Mouse (Mus musculus): ENCODE data around the gene Gm26566.

DNA sequence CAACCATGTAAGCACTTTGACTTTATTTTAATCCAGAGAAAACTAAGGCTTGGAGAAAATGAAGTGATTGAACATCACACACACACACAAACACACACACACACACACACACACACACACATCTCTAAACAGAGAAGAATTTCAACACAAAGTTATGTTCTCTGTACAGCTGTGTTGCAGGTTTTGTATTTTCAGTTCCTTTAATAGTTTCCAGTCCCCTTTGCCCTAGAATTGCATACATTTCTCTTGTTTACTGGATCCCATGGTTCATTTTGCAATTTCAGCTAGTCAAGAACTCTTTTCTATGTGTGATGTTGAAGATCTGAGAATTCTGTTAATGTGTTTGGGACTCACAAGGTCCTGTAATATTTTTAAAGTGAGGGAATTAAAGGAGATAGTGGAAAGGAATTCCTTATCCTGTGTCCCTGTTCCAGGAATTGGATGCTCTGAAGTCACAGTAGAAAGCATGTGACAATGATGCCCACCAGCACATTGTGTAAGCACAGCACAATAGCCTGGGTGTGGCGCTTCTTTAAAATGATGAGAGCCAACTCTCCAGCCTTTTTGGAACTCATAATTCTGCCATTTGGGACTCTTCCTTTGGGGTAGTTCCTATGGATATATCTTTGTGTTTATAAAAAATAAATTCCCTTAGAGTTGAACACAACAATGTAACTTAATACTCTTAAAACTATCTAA lies 14.3 kb upstream of the Gm26566 start:
- TF ChIP-seq CTCF (IDR thresholded peaks at IDR 0.05; ENCODE audit: borderline replicate concordance, insufficient read depth, low read depth, low read length), result no peak
- TF ChIP-seq POLR2A (IDR thresholded peaks at IDR 0.05; ENCODE audit: borderline replicate concordance, insufficient read depth, low read length), result no peak

Data from cerebellum, adult 2 months (tissue).